Mouse (Mus musculus): ENCODE data around the gene Cryzl1. TPM values are rescaled to one million over a fixed set of nuclear protein-coding genes. Genes with fewer than 3 reads are reported as not detected.
"Not testable (repeated sequence)": the region's sequence is repeated elsewhere in the genome, so short reads cannot be mapped to it uniquely, and the experiment has no call there.

The Cryzl1 gene
- polyA plus RNA-seq, 1 experiment, result 121 TPM

DNA sequence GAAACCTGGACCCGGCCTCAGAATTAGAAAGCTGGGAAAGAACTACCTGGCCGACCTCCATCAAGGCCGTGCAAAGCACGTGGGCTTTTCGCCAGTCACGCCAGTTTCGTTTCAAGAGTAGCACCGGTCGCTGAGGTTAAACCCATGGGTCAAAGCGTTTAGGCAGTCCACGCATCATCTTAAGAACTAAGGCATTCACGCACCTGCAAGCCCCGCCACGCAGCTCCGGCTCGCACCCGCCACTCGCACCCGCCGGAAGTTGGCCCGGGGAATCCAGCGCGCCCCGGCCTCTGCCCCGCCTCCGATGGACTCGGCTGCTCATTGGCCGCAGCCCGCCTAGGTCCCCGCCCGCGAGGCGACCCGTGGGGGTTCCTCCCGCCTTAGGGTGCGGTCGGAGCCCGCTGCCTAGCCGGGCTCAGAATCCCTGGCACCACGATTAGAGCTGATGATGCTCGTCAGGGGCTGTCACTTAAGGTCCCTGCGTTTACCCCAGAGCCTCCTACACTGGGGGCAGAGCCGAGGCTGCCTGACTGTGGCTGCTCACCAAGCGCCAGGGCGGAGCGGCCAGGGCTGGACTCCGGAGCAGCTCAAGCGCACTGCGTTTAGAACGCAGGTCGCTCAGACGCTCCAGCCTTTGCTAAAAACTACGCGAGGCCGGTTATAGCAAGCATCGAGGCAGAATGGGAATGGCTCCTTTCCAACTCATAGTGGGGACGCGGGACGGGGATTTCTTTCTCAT, 81.9 kb downstream of the Cryzl1 start, which contains the start of gene Gart:
Gene Gart (minus strand): TSS at position 272 of the 739 bp plus-strand sequence.
- DNase-seq (ENCODE audit: extremely low spot score in 1 of 2, low spot score in 1 of 2), result peak; percentile 84 to 94

GRCm38 (mm10) chr16:91645995-91646602, 82.7 kb downstream of the Cryzl1 start:
- DNase-seq (ENCODE audit: extremely low spot score in 1 of 2, low spot score in 1 of 2), result no peak

- not testable (repeated sequence) for DNase-seq (ENCODE audit: extremely low spot score in 1 of 2, low spot score in 1 of 2)
Measured at GRCm38 (mm10) chr16:91645420-91645819, 83.4 kb downstream of the Cryzl1 start.

DNA sequence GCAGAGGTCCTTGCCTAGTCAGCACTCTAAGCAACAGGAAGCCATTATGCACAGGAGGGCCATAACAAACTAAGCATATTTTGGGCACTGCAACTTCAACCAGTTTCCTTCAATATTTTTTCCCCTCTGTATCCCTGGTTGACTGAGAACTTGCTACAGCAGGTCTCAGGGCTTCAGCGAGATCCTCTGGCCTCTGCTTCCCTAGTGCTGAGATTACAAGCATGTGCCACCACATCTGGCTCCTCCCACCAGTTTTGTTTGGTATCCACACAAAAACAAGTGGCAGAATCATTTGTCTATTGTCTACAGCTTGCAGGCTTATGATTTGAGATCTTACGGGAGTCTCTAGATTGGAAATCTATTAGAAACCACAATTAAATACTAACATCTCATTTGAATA, 83.9 kb downstream of the Cryzl1 start:
- no peak for DNase-seq (ENCODE audit: extremely low spot score in 1 of 2, low spot score in 1 of 2)

DNA sequence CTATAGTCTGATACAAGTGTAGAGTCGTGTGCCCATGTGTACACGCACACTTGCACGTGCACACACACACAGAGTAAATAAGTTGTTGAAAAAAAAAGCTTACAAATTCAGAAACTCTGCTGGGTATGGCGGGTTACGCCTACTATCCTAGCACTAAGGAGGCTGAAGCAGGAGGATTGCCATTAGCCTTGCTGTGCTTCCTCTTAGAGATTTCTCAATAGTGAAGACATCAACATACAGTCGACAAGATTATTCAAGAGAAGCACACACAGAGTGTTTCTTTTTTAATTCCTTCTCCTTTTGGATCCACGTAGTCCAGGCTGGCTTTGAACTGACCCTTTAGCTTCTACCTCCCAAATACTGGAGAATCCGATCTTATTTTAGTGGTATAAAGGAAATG, 88.6 kb downstream of the Cryzl1 start:
- DNase-seq (ENCODE audit: extremely low spot score in 1 of 2, low spot score in 1 of 2), result no peak

DNA sequence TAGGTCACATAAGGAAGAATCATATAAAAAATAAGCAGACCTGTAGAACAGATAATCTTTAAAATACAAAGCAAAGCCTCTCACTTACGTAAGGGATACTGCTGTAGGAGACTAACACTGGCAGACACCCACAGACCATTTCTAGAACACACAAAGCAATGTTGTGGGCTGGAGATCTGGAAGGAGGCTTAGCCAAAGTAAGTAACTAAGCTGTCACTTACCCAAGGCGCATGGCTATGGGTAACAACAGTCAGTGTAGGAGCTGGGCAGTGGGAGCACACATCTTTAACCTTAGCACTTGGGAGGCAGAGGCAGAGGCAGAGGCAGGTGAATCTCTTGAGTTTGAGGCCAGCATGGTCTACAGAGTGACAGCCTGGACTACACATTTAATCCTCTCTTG, 89.1 kb downstream of the Cryzl1 start:
- peak; percentile 54 to 62 for DNase-seq (ENCODE audit: extremely low spot score in 1 of 2, low spot score in 1 of 2)

Other genes starting within 250 kb of the Cryzl1 start
- gene Ifnar1, start 243.7 kb downstream of the Cryzl1 start, polyA plus RNA-seq (2012; rRNA removed), result 34.4 and 37.8 TPM in 2 replicates
- gene Ifngr2, start 181.9 kb downstream of the Cryzl1 start, polyA plus RNA-seq (2012; rRNA removed), result 18.0 and 27.4 TPM in 2 replicates
- 92.5 and 96.4 TPM in 2 replicates for gene Tmem50b, start 131.2 kb downstream of the Cryzl1 start, polyA plus RNA-seq (2012; rRNA removed)
- 6.4 and 6.6 TPM in 2 replicates for gene Dnajc28, start 109.9 kb downstream of the Cryzl1 start, polyA plus RNA-seq (2012; rRNA removed)
- 32.0 and 35.5 TPM in 2 replicates for gene Gart, start 82.0 kb downstream of the Cryzl1 start, polyA plus RNA-seq (2012; rRNA removed)
- 367 and 426 TPM in 2 replicates for gene Son, start 81.5 kb downstream of the Cryzl1 start, polyA plus RNA-seq (2012; rRNA removed)
- gene Donson, start 40.2 kb downstream of the Cryzl1 start, polyA plus RNA-seq (2012; rRNA removed), result 28.6 and 30.5 TPM in 2 replicates
- gene Itsn1, start 306 bp upstream of the Cryzl1 start, polyA plus RNA-seq (2012; rRNA removed), result 76.0 and 78.5 TPM in 2 replicates